Mouse (Mus musculus) NIH3T3 (cell line): ENCODE measurements around the gene Ccl12.
A peak's percentile ranks its signal among the peaks of the same experiment; 100 is the strongest.

Experiments
- DNase-seq: peaks from one replicate; pipeline ENCODE4 v3.0.0-alpha.2; 2012; ENCODE audit warnings: low read depth

Gene Ccl12

GRCm38 (mm10) chr11:82101529-82101928 is at the start of gene Ccl12:
TSS of gene Ccl12 (plus strand) at chr11:82101845.
- no peak for DNase-seq

GRCm38 (mm10) chr11:82053849-82054248 is 47.8 kb upstream of the Ccl12 start:
- DNase-seq: no peak

GRCm38 (mm10) chr11:82057646-82058045 is 44.0 kb upstream of the Ccl12 start, which contains the start of gene Ccl11:
TSS of gene Ccl11 (plus strand) at chr11:82057823.
- DNase-seq: no peak

- DNase-seq: peak; percentile 69
Measured at GRCm38 (mm10) chr11:82062226-82062625, 39.4 kb upstream of the Ccl12 start.

GRCm38 (mm10) chr11:82063454-82063853 is 38.2 kb upstream of the Ccl12 start:
- no peak for DNase-seq

GRCm38 (mm10) chr11:82066953-82067571 is 34.6 kb upstream of the Ccl12 start:
- DNase-seq: peak; percentile 82

DNA sequence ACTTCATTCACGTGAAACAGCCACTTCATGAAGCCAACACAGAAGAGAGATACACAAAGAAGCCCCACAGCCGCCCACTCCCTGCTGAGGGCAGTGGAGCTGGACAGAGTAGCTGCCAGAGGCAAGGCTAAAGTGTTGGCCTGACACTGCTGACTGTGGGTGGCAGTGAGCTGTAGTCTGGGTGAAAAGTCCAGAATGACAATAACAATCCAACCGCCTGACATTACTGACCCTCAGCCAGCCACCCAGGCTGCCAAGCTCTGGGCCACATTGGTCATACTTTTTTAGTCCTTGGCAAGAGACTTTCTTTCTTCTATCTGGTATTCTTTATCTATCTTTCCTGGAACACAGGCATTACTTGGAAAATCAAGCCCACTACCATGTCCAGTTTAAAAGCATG is 30.6 kb upstream of the Ccl12 start:
- DNase-seq: no peak

- peak; percentile 52 for DNase-seq
Measured at GRCm38 (mm10) chr11:82072374-82072773, 29.3 kb upstream of the Ccl12 start.

GRCm38 (mm10) chr11:82072984-82073383 is 28.7 kb upstream of the Ccl12 start:
- DNase-seq: no peak

GRCm38 (mm10) chr11:82073686-82074085 is 28.0 kb upstream of the Ccl12 start:
- peak; percentile 67 for DNase-seq

DNA sequence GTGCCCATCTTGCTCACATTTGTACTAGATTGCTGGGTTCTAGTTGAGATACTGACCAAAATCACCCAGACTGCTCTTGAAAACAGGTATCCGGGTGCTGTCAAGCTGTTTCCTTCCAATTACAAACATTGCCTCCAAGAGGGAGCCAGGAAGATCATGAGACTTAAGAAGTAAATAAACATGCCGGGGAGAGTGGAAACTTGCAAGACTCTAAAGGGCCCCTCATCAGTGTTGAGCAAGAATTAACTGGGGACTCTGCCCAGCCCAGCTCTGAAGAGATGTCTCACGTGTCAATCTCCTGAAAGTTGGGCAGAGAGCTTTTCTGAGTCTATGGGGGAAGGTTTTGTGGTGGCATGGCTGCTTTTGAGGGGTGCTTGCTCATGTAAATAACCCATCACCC is 24.6 kb upstream of the Ccl12 start:
- DNase-seq: no peak

DNA sequence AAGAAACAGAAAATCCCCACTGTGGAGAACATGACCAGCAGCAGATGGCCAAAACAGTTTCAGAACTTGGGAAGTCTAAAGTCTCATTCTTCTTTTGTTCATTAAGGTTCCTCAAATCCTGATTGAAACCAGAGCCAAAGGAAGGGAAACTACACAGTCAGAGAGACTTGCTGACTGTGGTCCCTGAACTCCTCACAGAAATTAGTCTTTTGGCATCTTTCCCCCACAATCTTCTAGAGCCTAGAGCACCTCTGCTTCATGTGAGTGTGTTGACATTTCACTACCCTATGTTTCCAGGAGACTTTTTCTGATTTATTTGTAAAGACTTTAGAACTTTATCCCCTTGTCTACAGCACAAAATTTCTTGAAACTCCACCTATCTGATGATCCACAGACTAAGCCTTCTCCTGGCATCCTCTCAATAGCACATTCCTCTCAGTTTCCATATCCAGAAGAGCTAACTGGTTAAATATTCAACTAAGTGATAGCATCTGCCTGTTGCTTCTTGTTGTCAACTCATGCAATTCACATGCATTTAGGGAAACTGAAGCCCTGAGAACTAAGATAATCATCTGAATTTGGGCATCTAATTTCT is 23.4 kb upstream of the Ccl12 start:
- peak; percentile 66 for DNase-seq

DNA sequence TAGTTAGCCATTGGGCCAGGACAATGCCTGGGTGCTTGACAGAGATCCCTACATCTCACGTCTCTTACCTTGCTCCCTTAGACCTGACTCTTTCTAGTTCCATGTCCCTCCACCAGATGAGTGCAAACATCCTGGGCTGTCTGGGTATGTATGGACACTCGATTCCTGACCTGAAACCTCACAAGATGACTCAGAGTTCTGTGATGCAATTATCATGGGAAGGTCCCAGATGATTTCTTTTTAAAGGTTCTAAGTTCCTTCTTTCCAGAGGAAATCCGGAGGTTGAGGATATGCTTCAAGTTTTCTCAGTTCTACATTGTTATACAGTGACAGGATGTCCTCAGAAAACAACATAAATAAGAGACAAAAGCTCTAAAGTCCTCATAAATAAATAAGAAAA is 20.8 kb upstream of the Ccl12 start:
- DNase-seq: no peak

GRCm38 (mm10) chr11:82084360-82084759 is 17.3 kb upstream of the Ccl12 start:
- no peak for DNase-seq

DNA sequence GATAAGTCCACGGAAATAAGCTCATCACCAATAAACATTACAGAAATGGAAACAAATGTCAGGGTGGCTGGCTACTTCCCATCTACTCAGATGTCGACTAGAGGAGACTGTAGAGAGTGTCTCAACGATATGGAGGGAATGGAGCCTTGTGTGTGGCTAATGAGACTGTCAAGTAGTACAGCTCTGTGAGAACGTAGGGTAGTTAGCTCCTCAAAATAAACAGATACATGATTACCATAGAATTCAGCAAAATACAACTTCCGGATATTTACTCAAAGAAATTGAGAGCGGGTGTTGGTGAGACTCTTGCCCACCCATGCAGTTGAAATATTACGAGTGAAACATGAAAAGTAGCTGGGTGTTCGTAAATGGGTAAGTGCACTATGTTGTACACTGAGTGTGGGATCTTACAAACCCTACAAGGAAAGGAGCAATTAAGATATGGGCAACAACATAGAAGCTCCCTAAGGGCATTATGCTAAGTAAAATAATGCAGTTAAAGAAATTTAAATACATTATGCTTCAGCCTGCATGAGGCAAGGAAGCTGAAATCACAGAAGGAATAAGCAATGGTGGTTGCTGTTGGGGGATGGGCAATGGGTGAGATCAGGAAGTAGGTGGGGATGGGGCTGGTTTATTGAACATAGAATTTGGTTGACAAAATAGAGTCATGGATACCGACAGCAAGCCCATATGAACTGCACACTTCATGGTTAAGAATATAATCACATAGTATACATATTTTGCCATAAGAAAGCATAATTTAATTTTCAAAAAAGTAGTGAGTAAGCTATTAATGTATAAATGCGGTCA is 1.9 kb upstream of the Ccl12 start:
- DNase-seq: no peak

DNA sequence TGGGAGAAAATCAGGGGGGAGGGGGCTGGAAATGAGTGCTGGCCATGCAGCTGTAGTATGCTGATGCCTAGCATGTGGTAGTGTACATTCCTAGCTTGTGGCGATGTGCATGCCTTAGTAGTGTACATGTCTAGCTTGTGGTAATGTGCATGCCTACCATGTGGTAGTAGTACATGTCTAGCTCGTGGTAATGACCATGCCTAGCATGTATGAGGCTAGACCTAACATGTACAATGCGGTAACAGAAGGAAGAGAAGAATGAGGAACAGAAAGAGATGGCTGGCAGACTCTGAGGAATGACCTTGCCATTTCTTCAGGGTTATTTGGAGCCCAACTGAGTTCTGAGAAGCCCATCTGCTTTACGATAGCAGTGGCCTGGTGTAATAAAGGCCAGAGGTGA is 558 bp upstream of the Ccl12 start:
- no peak for DNase-seq

- DNase-seq: peak; percentile 71
Measured at GRCm38 (mm10) chr11:82109611-82110010, 8.0 kb downstream of the Ccl12 start.

GRCm38 (mm10) chr11:82110372-82111248 is 9.0 kb downstream of the Ccl12 start:
- DNase-seq: no peak

GRCm38 (mm10) chr11:82114885-82115284 is 13.2 kb downstream of the Ccl12 start, which contains the start of gene Ccl8:
TSS of gene Ccl8 (plus strand) at chr11:82115185.
- peak; percentile 62 for DNase-seq

DNA sequence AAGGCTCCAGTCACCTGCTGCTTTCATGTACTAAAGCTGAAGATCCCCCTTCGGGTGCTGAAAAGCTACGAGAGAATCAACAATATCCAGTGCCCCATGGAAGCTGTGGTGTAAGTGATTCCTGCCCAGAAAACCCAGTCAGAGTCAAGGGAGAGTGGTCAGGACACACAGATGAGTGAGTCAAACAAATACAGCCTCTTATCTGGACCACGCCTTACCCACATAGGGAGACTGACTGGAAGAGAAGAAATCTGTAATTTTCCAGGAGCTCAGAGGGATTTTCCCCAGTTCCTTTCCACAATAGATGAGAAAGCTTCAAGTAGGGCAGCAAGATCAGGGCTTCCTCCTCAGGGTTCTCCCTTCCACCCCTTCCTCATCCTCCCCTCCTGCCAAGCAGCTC is 14.4 kb downstream of the Ccl12 start:
- peak; percentile 50 for DNase-seq

- DNase-seq: peak; percentile 55
Measured at GRCm38 (mm10) chr11:82132977-82133376, 31.3 kb downstream of the Ccl12 start.

DNA sequence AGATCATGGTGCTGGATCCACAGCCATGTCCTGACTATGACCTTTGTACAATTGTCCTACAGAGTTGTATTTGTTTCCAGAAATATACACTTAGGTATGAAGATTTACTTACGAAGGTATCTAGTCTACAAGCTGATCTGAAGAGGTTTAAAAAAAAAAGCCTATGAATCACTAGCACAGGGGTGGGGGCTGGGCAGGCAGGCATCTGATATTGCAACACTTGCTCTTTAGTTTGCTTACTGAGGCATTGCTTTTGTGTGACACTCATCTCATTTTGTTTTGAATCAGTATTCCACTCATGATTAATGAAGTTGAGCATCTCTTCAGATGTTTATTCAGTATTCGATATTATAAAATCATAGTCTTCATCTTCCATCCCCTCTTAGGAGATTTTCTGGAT is 34.6 kb downstream of the Ccl12 start:
- DNase-seq: peak; percentile 73
